Mouse (Mus musculus) large intestine, adult 2 months (tissue): ENCODE results near the gene Fcgrt. TPM values are rescaled to one million over a fixed set of nuclear protein-coding genes. Genes with fewer than 3 reads are reported as not detected.
A peak's percentile ranks its signal among the peaks of the same experiment; 100 is the strongest.
"Not testable (repeated sequence)": the region's sequence is repeated elsewhere in the genome, so short reads cannot be mapped to it uniquely, and the experiment has no call there.

Experiments used
- DNase-seq: peaks from one replicate; pipeline ENCODE4 v3.0.0-alpha.2; 2012; ENCODE audit warnings: low read depth, low spot score
- WGBS: fragments of 180-500 bp; shearing (Covaris S2); methylation state at CpG from one replicate; pipeline ENCODE4 v1.1.7; 2018; 5-methylcytosine and 5-hydroxymethylcytosine counted together
- polyA plus RNA-seq: library from polyadenylated mRNA; depleted of rRNA; stranded (reverse); fragments of >200 nt; gene quantifications from 2 replicates; pipeline ENCODE4 v1.2.3, GENCODE M21; 2012; rRNA removed

Fcgrt gene
- 75.3 and 85.1 TPM in 2 replicates for polyA plus RNA-seq

DNA sequence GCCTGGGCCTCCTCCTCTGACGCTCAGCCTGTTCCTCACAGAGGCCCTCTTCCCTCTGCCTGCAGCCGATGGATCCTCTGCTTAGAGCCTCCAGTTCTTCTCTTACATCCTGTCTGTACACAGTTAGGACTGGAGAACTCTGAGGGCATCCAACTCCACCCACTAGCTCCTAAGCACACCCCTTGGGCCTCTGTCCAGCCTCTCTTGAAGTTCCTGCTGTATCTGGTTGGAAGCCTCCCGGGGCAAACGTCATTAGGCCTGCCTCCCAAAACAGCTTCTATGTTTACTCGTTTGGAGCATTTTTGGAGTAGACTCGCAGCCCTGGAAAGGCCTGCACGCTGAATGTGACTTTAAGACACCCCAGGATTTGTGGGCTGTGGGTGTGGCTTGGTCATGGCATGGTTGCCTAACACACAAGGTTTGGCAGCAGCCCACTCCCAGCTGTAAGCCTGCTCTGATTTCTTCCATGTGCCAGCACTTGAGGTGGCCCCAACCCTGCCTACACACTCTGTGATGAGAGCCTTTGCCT, at the start of gene Fcgrt:
TSS of gene Fcgrt (minus strand) at position 200 of the 529 bp plus-strand sequence.
- DNase-seq = peak; percentile 90
- WGBS = 6% methylated on average over 7 of the region's 7 CpGs

DNA sequence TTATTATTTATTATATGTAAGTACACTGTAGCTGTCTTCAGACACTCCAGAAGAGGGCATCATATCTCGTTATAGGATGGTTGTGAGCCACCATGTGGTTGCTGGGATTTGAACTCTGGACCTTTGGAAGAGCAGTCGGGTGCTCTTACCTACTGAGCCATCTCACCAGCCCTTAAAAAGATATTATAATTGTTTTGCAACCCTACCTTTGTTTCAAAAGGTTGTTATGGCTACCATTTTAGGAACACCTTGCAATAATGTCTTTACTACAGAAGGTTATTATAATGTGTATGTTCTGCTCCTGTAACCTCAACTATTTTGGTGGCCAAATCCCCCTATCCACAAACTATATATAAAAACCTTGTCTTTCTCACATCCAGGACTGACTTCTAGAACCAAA, 49.4 kb upstream of the Fcgrt start:
- WGBS = 57% methylated on average over 2 of the region's 2 CpGs

DNA sequence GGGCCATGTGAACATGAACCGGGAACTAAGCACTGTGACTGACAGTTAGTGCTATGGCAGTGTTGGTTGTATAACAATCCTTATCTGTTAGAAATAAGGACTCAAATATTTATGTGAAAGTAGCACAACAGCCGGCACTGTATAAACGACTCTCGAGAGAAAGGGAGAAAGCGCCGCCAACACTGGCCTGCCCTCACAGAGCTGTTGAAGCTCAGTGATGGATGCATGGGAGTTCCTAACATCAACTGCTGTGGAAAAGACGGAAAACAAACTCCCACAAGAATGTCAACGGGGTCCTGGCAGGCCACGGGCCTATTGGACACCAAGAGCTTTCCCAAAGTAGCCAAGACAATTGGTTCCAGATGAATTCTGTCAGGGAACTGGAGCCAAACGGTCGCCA, 47.7 kb upstream of the Fcgrt start:
- 63% methylated on average over 11 of the region's 11 CpGs for WGBS

More for the DNA sequence above, 49.4 kb upstream of the Fcgrt start:
- not testable (repeated sequence) for DNase-seq

DNA sequence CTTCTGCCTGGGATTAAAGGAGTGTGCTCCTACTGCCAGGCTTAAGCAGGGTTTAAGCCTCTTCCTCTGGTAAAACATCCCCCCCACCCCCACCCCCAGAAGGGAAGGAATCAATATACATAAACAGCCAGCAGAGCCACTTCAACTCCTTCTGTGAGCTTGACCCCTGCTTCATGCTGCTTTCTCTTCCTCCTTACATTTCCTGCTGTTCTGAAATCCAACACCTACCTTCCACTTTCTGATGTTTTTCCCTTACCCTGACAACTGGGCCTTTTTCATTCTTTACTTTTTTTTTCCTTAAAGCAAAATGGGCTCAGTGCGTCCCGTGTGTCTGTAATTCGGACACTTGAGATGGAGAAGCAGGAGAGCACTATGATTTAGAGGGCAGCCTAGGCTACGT, 46.7 kb upstream of the Fcgrt start:
- 78% methylated on average over 4 of the region's 4 CpGs for WGBS
- no peak for DNase-seq

More for the DNA sequence above, 47.7 kb upstream of the Fcgrt start:
- DNase-seq = no peak

DNA sequence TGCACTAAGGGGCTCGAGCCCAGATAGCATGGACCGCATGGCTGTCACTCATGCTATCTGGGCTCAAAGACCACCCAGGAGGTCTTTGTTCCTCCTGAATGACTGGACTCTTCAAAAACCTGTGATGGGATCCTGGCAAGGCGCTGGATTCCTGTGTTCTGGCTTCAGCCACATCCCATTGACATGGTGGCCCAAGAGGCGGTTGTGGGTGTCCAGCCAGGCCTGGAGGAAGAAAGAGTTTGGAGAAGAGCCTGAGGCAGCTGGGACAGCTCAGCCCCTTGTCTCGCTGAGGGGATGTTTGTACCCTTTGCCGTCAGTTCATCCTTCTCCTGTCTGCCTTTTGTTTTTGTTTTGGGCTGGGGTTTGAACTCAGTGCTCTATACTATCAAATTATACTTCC, 45.9 kb upstream of the Fcgrt start:
- 83% methylated on average over 6 of the region's 6 CpGs for WGBS
- DNase-seq = no peak

DNA sequence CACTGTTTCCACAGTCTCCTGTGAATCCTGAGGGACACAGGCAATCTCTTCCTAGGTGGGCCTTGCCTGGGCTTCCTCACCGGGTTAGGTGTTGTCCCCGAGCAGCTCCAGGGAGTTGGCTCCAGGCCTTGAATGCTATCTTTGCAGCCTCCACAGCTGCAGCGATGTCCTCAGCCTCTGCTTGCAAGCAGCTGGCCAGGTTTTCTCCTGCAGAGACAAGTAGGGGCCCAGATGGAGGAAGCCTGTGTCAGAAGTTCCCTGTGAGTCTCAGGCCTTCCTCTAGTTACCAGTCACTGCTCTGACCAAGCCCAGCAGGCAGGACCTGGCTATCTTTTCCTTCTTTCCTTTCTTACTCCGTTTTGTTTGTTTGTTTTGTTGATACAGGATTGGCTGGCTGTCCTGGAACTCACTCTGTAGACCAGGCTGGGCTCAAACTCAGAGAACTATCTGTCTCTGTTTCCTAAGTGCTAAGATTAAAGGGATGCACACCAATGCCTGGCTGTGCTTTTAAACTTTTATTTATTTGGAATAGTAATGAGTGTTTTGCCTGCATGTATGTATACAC, 45.0 kb upstream of the Fcgrt start:
- no peak for DNase-seq
- WGBS = 56% methylated on average over 4 of the region's 4 CpGs

DNA sequence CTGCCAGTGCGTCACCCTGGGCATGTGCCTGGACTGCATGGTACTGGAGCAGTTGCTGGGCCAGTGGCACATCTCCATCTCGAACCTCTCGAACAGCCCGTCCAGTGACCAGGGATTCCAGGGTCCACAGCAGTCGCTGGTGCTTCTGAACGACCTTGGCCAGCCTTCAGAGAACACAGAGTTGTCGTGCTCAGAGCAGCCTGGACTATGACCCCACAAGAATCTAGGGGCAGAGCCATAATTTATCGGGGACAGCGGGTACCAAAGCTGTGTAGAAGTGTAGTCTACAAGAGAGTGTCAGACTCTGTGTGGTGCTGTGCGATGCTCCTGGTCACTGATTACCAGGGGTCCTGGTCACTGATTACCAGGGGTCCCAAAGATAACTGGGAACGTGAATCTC, 44.2 kb upstream of the Fcgrt start:
- no peak for DNase-seq
- 83% methylated on average over 11 of the region's 11 CpGs for WGBS

DNA sequence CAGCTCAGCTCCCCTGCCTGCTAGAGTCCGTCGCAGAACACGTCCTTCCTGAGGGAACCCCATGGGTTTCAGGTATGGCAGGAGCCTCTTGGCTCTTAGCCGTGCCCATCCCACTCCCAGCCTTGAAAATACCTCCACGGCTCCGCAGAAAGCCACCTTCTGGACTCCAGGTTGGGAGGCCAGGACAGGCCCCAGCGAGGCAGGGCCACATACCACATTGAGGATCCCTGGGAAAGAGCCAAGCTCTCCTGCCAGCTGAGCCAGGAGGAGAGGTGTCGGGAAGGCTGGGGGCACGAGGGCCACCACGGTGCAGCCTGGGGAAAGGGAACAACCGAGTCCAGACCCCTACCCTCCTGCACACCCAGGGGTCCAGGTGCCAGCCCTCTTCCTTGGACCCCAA, 43.6 kb upstream of the Fcgrt start:
- DNase-seq = no peak
- 94% methylated on average over 11 of the region's 11 CpGs for WGBS

DNA sequence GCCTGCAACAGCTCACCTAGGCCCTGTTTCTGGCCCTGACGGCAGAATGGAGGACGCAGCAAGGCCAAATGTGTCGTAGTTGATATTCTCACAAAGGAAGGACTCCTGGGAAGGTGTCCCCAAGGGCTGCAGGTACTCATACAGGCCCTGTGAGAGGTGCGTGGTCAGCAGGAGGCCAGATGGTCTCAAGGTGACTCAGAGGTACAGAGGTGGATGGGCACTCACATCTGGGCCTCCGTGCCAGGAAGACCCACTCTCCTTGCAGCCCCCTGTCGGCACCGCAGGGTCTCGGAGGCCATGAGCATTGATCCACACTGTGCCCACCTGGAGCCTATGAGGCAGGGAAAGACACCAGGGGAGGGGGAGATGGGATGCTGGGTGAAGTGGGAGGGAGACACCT, 41.8 kb upstream of the Fcgrt start:
- 95% methylated on average over 8 of the region's 8 CpGs for WGBS
- DNase-seq = no peak

DNA sequence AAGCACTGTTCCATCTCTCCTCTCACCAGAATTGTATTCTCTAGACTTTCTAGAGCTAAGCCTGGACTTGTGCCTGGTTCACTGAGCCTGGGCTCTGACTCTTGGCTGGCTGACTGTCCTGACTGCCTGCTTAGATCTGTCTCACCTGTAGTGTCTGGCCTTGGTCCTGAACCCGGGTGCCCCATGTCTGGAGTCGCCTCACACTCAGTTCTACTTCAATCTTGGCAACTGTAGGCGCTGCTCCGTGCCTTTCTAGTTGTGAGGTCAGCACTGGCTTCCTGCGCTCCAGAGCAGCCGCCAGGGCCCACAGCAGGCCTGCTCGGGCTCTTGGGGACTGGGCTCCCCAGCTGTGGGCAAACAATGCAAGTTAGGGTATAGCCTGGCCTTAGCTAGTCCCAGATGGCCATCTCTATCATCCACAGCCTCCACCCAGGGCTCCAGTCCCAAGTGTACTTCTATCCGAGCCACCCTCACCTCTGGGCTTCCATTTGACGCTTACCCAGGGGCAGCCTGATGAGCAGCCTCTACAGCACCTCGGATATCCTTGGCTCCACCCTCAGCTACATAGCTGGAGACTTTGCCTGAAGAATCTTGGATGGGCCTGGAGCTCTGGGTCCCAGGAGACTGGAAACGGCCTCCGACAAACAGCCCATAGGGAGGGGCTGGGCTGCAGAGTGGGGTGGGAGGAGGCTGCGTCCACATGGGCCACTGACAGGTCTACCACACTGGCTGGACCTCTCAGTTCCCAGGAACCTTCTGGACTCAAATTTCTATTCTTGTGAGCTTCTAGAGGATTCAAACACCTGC, 40.9 kb upstream of the Fcgrt start:
- no peak for DNase-seq
- 88% methylated on average over 13 of the region's 13 CpGs for WGBS

DNA sequence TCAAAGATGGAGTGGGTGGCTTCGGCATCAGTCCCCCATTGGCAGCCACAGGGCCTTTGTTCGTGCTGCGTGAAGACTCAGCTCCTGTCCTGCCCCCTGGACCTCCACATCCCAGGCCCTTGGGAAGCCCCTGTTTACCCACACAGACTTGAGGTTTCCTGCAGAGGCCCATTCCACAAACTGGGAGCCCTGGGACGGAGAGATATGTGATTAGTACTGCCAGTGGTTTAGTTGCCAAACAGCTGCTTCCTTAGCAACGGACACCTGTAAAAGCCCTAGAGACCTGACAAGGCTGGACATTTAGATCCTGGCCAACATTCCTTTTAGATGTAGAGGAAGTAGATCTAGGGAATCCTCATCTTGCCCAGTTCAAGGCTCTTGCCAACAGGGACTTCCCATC, 38.3 kb upstream of the Fcgrt start:
- no peak for DNase-seq
- 93% methylated on average over 5 of the region's 5 CpGs for WGBS

DNA sequence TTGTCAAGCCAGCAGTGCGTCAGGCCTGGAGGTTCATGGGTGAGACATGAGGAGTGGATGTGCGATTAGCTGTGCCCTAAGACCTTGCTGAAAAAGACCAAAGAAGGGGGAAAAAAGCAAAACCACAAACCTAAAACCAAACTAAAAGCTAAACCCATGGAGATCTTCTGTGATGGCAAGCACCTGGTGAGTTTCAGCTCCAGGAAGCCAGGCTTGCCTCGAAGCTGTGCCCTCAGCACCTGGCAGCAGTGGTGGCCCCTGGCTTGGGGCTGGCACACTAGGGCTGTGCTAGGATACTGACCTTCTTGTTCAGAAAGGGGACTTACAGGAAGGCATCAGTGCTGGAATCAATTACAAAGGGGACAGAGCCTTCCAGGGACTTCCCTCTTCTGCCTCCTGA, 37.7 kb upstream of the Fcgrt start:
- no peak for DNase-seq
- WGBS = 88% methylated on average over 3 of the region's 3 CpGs

DNA sequence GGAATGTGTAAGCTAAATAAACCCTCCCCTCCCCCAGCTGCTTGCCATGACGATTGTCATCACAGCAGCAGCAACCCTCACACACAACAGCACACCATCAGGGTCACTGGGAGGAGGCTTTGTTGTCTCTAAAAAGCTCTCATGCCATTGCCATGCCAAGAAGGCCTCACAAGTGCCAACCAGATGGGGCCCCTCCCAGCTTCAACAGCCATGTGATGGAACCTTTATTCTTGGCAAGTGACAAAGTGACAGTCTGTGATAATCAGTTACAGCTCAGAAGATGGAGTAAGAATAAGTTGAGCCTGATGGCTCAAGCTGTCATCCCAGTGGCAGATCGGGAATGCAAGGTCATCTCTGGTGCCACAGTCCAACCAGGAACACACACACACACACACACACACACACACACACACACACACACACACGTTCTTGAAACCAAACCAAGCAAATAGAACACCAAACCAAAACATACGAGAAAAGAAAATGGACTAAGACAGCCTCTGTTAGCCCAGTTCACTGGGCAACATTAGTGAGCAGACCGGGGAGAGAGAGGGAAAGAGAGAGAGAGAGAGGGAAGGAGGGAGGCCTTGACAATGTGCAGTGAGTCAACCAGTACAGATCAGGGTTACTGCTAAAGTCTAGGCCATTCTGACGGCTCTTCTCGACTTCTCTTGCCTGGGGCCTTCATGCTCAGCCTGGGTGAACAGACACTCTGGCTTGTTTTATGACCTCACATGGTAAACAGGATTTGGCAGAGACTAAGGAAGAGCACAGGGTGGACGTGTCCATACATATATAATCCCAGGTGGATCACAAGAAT, 36.5 kb upstream of the Fcgrt start:
- DNase-seq = no peak
- 66% methylated on average over 8 of the region's 8 CpGs for WGBS

DNA sequence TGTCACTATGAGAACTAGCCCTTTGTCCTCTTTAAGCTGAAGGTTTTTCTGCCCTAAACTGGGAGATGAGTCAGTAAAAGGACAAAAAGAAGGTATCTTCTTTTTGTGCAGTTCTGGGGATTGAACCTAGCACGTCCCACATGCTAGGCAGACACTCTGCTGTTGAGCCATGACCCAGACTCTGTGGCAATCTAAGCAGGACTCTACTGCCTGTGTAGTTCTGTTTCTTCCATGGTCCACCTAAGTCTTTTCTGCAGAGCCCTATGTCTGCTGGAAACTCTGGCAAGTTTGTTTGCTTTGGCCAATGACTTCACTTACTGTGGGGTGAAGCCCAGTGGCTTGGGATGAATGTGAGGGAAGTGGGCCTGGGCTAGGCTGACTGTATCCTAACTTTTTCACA, 34.8 kb upstream of the Fcgrt start:
- WGBS = 100% methylated on average over 1 of the region's 1 CpGs

DNA sequence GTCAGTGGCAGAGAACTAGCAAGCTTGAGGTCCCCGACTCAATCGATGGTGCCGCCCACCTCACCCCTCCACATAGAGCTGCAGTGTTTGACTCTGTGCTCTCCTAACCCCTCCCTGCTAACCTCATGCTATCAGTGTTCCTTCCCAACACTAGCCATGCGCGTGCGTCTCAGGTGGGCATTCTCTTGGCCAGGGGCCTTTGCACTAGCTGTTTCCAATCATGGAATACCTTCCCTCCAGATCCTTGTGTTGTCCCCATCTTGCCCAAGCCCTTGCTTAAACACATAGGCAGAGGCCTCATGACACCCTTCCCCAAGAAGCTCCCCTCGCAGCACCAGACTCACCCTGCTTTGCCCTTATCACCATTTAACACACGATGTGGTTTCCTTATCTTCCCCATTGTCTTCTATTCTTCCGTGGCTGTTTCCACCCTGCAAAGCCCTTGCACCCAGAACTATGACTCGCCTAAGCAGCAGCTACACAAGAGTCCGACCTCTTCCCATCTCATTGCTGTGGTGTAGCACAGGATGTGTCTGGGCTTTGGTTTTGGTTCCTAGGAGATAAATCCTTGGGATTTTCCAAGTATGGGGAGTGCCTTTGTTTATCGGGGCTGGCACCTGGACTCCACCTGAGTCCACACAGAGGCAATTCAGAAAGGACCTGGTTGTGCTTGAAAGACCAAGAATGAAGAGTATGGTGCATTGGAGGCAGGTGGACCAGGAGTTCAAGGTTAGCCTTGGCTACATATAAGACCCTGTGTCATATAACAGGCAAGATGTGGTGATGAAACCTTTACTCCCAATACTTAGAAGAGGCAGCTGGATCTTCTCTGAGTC, 33.7 kb upstream of the Fcgrt start:
- 59% methylated on average over 12 of the region's 12 CpGs for WGBS

More for the DNA sequence above, 34.8 kb upstream of the Fcgrt start:
- DNase-seq = no peak

DNA sequence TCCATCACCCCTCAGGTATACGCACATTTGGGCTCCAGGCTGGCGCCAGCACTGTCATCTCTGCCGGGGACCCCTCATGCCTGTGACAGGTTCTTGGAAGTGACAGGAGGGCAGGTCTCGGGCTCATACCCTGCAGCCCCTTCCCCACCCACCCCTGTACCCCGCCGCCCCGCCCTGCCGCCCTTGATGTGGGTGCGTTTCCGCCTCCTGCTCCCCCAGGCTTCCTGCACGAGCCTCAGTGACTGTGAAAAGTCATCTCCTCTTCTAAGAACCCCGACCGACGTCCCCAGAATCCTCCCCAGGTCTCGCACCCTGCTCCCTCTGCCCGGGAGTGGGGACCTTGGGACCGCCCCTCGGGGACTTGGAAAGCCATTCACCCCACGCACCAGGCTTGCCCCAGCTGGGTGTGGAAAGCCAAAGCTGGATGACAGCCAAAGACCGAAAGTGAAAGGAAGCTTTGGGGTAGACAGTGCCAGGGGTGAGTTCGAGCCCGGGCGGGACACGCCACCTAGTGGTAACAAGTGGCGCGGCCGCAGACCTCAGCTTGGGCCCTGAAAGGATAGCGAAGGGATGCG, 32.4 kb upstream of the Fcgrt start, which contains the start of the genes Gm45713 and Flt3l:
TSS of gene Gm45713 (minus strand) at position 239 of the 575 bp plus-strand sequence.
TSS of gene Flt3l (minus strand) at position 440 of the 575 bp plus-strand sequence.
- peak; percentile 95 for DNase-seq
- WGBS = 2% methylated on average over 29 of the region's 29 CpGs

More for the DNA sequence above, 33.7 kb upstream of the Fcgrt start:
- DNase-seq = no peak

DNA sequence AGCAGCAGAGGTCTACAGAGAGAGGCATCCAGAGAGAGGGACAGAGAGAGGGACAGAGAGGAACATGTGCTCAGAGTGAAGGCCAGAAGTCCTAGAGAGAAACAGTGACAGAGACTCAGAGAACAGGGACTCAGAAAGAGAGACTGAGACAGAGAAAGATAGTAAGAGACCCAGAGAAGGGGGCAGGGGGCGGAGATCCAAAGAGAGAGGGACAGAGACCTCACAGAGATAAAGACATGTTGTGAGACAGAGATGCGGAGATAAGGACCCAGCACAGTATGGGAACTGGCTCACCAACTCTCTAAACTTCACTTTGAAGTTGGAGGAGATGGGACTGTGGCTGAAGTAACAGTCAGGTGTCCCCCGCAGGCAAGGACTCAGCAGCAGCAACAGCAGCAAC, 31.7 kb upstream of the Fcgrt start:
- 81% methylated on average over 3 of the region's 3 CpGs for WGBS
- no peak for DNase-seq

DNA sequence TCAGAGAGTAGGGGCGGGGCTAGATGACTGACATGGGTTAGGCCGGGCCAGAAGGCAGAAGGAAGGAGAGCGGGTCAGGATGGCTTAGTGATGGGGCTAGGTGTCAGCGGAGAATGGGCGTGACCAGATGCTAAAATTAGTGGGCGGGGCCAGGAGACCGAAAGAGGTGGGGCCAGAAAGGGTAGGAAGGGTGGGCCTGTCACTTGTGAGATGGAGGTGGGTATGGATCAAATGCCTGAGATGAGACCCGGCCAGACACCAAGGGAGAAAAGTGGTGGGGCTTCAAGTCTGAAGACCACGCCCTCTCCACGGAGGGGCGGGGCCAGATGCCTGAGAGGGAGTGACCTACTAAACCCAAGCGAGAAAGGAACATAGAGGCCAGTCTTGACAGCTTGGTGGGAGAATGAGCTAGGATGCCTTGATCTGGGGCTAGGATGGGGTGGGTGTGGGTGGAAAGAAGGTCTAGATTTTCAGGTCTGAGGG, 30.9 kb upstream of the Fcgrt start:
- no peak for DNase-seq
- 25% methylated on average over 12 of the region's 12 CpGs for WGBS
